Comparison of ENCODE assay signal across 16 mouse cellular contexts in genomic region chr11:106389611-106390010, GRCm38 (mm10). TPM values are rescaled to one million over a fixed set of nuclear protein-coding genes. Genes with fewer than 3 reads are reported as not detected.
DNase-seq lines count a peak whose midpoint lies in the region; ATAC-seq and TF ChIP-seq lines count a peak whose summit lies in the region.
"Had no signal": no experiment of that assay in that cellular context is flagged by ENCODE, and none has a peak within 500 bp of the region (broad histone marks: within the 10 kb centered on the region; RNA-seq: fewer than 3 reads in every experiment).

No protein-coding gene starts in this region.

- no peaks in the 10 kb centered on the region for H3K9me3 ChIP-seq in limb, embryonic 15.5 days
- H3K9me3 ChIP-seq: embryonic facial prominence, embryonic 15.5 days; forebrain, embryonic 15.5 days; hindbrain, embryonic 15.5 days had no signal

- peaks cover 6% of the 10 kb centered on the region for H3K36me3 ChIP-seq in heart, adult 2 months (ENCODE audit: control insufficient read depth, insufficient read depth, low read length)
- no peaks in the 10 kb centered on the region for H3K36me3 ChIP-seq in thymus, adult 2 months (ENCODE audit: control insufficient read depth, insufficient read depth, low read length)
- H3K36me3 ChIP-seq in limb, embryonic 15.5 days, result 0 out of 2 replicates have a peak, but pooled peaks cover 6% of the 10 kb centered on the region
- H3K36me3 ChIP-seq: embryonic facial prominence, embryonic 15.5 days; forebrain, embryonic 15.5 days; hindbrain, embryonic 15.5 days had no signal

- intact Hi-C loops in heart, adult 2 months (cut with DNase I), result loop anchor here (10.0 kb wide), 1 partner anchor 445 kb away; no protein-coding TSS in a partner anchor
- intact Hi-C loops in heart, postnatal 10 days (cut with DNase I), result no loop called here

- no peak for TF ChIP-seq CTCF in heart, adult 2 months (IDR thresholded peaks at IDR 0.05)
- TF ChIP-seq CTCF in thymus, adult 2 months (IDR thresholded peaks at IDR 0.05; ENCODE audit: borderline replicate concordance, control insufficient read depth, extremely low read depth, insufficient read depth, low read length, poor library complexity), result no peak

- H3K27me3 ChIP-seq in heart, adult 2 months (ENCODE audit: control insufficient read depth, insufficient read depth, low read length), result no peaks in the 10 kb centered on the region
- H3K27me3 ChIP-seq in thymus, adult 2 months (ENCODE audit: control insufficient read depth, insufficient read depth, low read length), result no peaks in the 10 kb centered on the region
- H3K27me3 ChIP-seq in limb, embryonic 15.5 days, result no peaks in the 10 kb centered on the region
- H3K27me3 ChIP-seq: embryonic facial prominence, embryonic 15.5 days; forebrain, embryonic 15.5 days; hindbrain, embryonic 15.5 days had no signal

- no peak for TF ChIP-seq POLR2A in heart, adult 2 months (IDR thresholded peaks at IDR 0.05; ENCODE audit: insufficient read depth, low read depth, low read length)
- no peak for TF ChIP-seq POLR2A in thymus, adult 2 months (IDR thresholded peaks at IDR 0.05; ENCODE audit: control insufficient read depth, extremely low read depth, insufficient read depth, low read length, poor library complexity)

- TF ChIP-seq EP300 in heart, adult 2 months (IDR thresholded peaks at IDR 0.05; ENCODE audit: insufficient read depth, low read depth, low read length), result no peak

- no peak overlapping the region for H3K4me2 ChIP-seq in limb, embryonic 15.5 days
- H3K4me2 ChIP-seq: embryonic facial prominence, embryonic 15.5 days; forebrain, embryonic 15.5 days; hindbrain, embryonic 15.5 days had no signal

- peaks cover 18% of the 10 kb centered on the region for H3K4me1 ChIP-seq in heart, adult 2 months (ENCODE audit: control insufficient read depth, insufficient read depth, low read length)
- peaks cover 14% of the 10 kb centered on the region for H3K4me1 ChIP-seq in thymus, adult 2 months (replicated peaks; ENCODE audit: control insufficient read depth, insufficient read depth, low read length)
- peaks cover 8% of the 10 kb centered on the region for H3K4me1 ChIP-seq in limb, embryonic 15.5 days
- H3K4me1 ChIP-seq: forebrain, embryonic 15.5 days; hindbrain, embryonic 15.5 days had no signal

- peak in 1 of 2 experiments; percentile 36 for DNase-seq in heart, adult 2 months
- no peak for DNase-seq in heart, postnatal 10 days
- DNase-seq in thymus, adult 2 months, result no peak
- no peak for DNase-seq in thymus, postnatal 0 days (ENCODE audit: low spot score)
- no peak for DNase-seq in testis, postnatal 14 days (ENCODE audit: low spot score)
- no peak for DNase-seq in embryo, embryonic 10 days (ENCODE audit: low spot score)
- DNase-seq: cerebellum, adult 8-10 months; gastrocnemius, postnatal 36 days had no signal

- H3K27ac ChIP-seq in heart, adult 2 months, result peak overlapping the region; percentile 51; the same call in 1 of the 2 replicates
- peak overlapping the region; percentile 70; the same call in 1 of the 2 replicates for H3K27ac ChIP-seq in thymus, adult 2 months (ENCODE audit: control insufficient read depth, insufficient read depth, low read length)
- H3K27ac ChIP-seq in limb, embryonic 15.5 days, result 0 out of 2 replicates have a peak overlapping the region, but pooled peaks have one; percentile 11
- H3K27ac ChIP-seq: embryonic facial prominence, embryonic 15.5 days; forebrain, embryonic 15.5 days; hindbrain, embryonic 15.5 days had no signal

- no peaks in the 10 kb centered on the region for H3K79me2 ChIP-seq in heart, adult 2 months (replicated peaks; ENCODE audit: control insufficient read depth, insufficient read depth, low read length)

- ATAC-seq in limb, embryonic 15.5 days (ENCODE audit: insufficient number of reproducible peaks, low FRiP score, low TSS enrichment, low read depth), result no peak
- no peak for ATAC-seq in megakaryocyte, adult 5-6 weeks (ENCODE audit: poor library complexity, severe bottlenecking)
- ATAC-seq: forebrain, embryonic 15.5 days had no signal

- H3K9ac ChIP-seq in heart, adult 2 months (ENCODE audit: low read depth, low read length), result no peak overlapping the region
- H3K9ac ChIP-seq in limb, embryonic 15.5 days, result no peak overlapping the region
- H3K9ac ChIP-seq: embryonic facial prominence, embryonic 15.5 days; forebrain, embryonic 15.5 days; hindbrain, embryonic 15.5 days had no signal

- H3K4me3 ChIP-seq in heart, adult 2 months, result no peak overlapping the region
- H3K4me3 ChIP-seq in thymus, adult 2 months (ENCODE audit: control insufficient read depth, insufficient read depth, low read length), result no peak overlapping the region
- no peak overlapping the region for H3K4me3 ChIP-seq in limb, embryonic 15.5 days
- H3K4me3 ChIP-seq: embryonic facial prominence, embryonic 15.5 days; forebrain, embryonic 15.5 days; hindbrain, embryonic 15.5 days had no signal

- WGBS in heart, adult 2 months, result 31% methylated on average over 3 of the region's 3 CpGs
- 42% methylated on average over 3 of the region's 3 CpGs for WGBS in thymus, adult 2 months
- WGBS in limb, embryonic 15.5 days, result 21% methylated on average over 3 of the region's 3 CpGs

RNA-seq across cellular contexts. Expression of gene Icam2, which starts 1.7 kb away (rescaled TPM):
- 10 to 100 TPM; 22.0 to 22.4 TPM for total RNA-seq in heart, adult 2 months (2021)
- polyA plus RNA-seq in heart, adult 2 months (2012; rRNA removed), result 46.8 and 60.4 TPM in 2 replicates
- 10 to 100 TPM; 57.1 to 67.0 TPM for total RNA-seq in heart, postnatal 10 days (2021)
- 185 and 222 TPM in 2 replicates for polyA plus RNA-seq in thymus, adult 2 months (2012; rRNA removed)
- 123 and 124 TPM in 2 replicates for polyA plus RNA-seq in thymus, postnatal 0 days (2015; fragmentation: Nextera tagmentation; extraction: Ambion mirVana)
- 39.1 and 46.1 TPM in 2 replicates for polyA plus RNA-seq in limb, embryonic 15.5 days (2015; fragmentation: Nextera tagmentation; extraction: Ambion mirVana)
- total RNA-seq in megakaryocyte, adult 5-6 weeks (2015), result 24.5 and 28.2 TPM in 2 replicates
- 49.3 and 62.2 TPM in 2 replicates for total RNA-seq in megakaryocyte, adult 5-6 weeks (2017)

RNA-seq across cellular contexts. Expression of gene Prr29, which starts 24.3 kb away (rescaled TPM):
- total RNA-seq in heart, adult 2 months (2021), result under 1 TPM; 0.37 to 0.48 TPM
- 7.9 and 10.4 TPM in 2 replicates for polyA plus RNA-seq in heart, adult 2 months (2012; rRNA removed)
- under 1 TPM; 0.31 to 0.64 TPM for total RNA-seq in heart, postnatal 10 days (2021)
- 30.1 and 31.1 TPM in 2 replicates for polyA plus RNA-seq in thymus, adult 2 months (2012; rRNA removed)
- 31.2 and 33.1 TPM in 2 replicates for polyA plus RNA-seq in thymus, postnatal 0 days (2015; fragmentation: Nextera tagmentation; extraction: Ambion mirVana)
- polyA plus RNA-seq in limb, embryonic 15.5 days (2015; fragmentation: Nextera tagmentation; extraction: Ambion mirVana), result 0.38 and 0.70 TPM in 2 replicates
- total RNA-seq in megakaryocyte, adult 5-6 weeks (2015), result not detected in 2 replicates
- total RNA-seq in megakaryocyte, adult 5-6 weeks (2017), result not detected in 2 replicates
- total RNA-seq: left cerebral cortex, postnatal 14 days; monocyte, adult 5-6 weeks had no signal
- polyA plus RNA-seq: forebrain, embryonic 15.5 days; hindbrain, embryonic 15.5 days; liver, embryonic 16.5 days had no signal

RNA-seq across cellular contexts. Expression of gene Scn4a, which starts 36.5 kb away (rescaled TPM):
- 10 to 100 TPM; 22.1 to 22.8 TPM for total RNA-seq in heart, adult 2 months (2021)
- polyA plus RNA-seq in heart, adult 2 months (2012; rRNA removed), result 11.9 and 20.7 TPM in 2 replicates
- total RNA-seq in heart, postnatal 10 days (2021), result 1 to 10 TPM; 3.2 to 3.6 TPM
- polyA plus RNA-seq in thymus, adult 2 months (2012; rRNA removed), result 0.92 and 1.2 TPM in 2 replicates
- 0.04 TPM in 1 of 2 replicates, not detected in the other for polyA plus RNA-seq in thymus, postnatal 0 days (2015; fragmentation: Nextera tagmentation; extraction: Ambion mirVana)
- 0.46 and 1.8 TPM in 2 replicates for polyA plus RNA-seq in limb, embryonic 15.5 days (2015; fragmentation: Nextera tagmentation; extraction: Ambion mirVana)
- total RNA-seq in megakaryocyte, adult 5-6 weeks (2015), result 0.07 TPM in 1 of 2 replicates, not detected in the other
- total RNA-seq in megakaryocyte, adult 5-6 weeks (2017), result not detected in 2 replicates
- polyA plus RNA-seq: forebrain, embryonic 15.5 days; hindbrain, embryonic 15.5 days had no signal

Comparison
In these comparisons a context has a peak if more than half of its experiments do, and no peak if none do; other contexts are left out.
1. H3K27ac ChIP-seq: peak in every context shown above with its lines; median percentile 70 in thymus, adult 2 months; 51 in heart, adult 2 months; 11 in limb, embryonic 15.5 days.